Mouse (Mus musculus) liver, adult 2 months (tissue): ENCODE measurements around the gene BC037034.

Experiments
- CTCF ChIP-seq: fragments of 200-500 bp; IDR thresholded peaks from 2 replicates; pipeline ENCODE4 v1.5.1; 2011; ENCODE audit warnings: low read depth, low read length, control low read depth
- POLR2A ChIP-seq: fragments of 200-500 bp; IDR thresholded peaks from 2 replicates; pipeline ENCODE4 v1.6.1; 2011; ENCODE audit warnings: low read length, control low read depth; ENCODE audit not compliant: insufficient read depth; ENCODE audit errors: extremely low read depth

GRCm38 (mm10) chr5:138228026-138228425, 35.8 kb downstream of the BC037034 start:
- TF ChIP-seq CTCF (peak; percentile 78), POLR2A (no peak)
